Mouse (Mus musculus): ENCODE results near the gene Prdm8. TPM values are rescaled to one million over a fixed set of nuclear protein-coding genes. Genes with fewer than 3 reads are reported as not detected.
A peak's percentile ranks its signal among the peaks of the same experiment; 100 is the strongest.

The Prdm8 gene
- 0.61 and 0.76 TPM in 2 replicates for polyA plus RNA-seq (2011; ENCODE audit: insufficient read depth, insufficient read length, low read depth, missing spikeins)

- H3K4me3 ChIP-seq (ENCODE audit: low read depth, low read length): peak within 1 kb of the TSS; percentile 63
- peaks cover 14% of the 10 kb centered on the region for H3K27me3 ChIP-seq (ENCODE audit: control insufficient read depth, insufficient read depth, low read length, poor library complexity, severe bottlenecking)
- H3K9me3 ChIP-seq (replicated peaks; ENCODE audit: control insufficient read depth, insufficient read depth, low read length, poor library complexity, severe bottlenecking): no peaks in the 10 kb centered on the region
- peak within 1 kb of the TSS; percentile 53 for H3K9ac ChIP-seq (ENCODE audit: low read depth, poor library complexity, severe bottlenecking)
- H3K27ac ChIP-seq (ENCODE audit: insufficient read depth, low read length): no peak within 1 kb of the TSS
- TF ChIP-seq CTCF (IDR thresholded peaks at IDR 0.05; ENCODE audit: low read depth, low read length) (peak; percentile 93), EP300 (IDR thresholded peaks at IDR 0.05; ENCODE audit: insufficient read depth, low read depth, low read length) (no peak)
- no peaks in the 10 kb centered on the region for H3K36me3 ChIP-seq (ENCODE audit: control insufficient read depth, insufficient read depth, low read length, poor library complexity, severe bottlenecking)
- no peaks in the 10 kb centered on the region for H3K4me1 ChIP-seq (ENCODE audit: control insufficient read depth, insufficient read depth, low read length)
Measured at GRCm38 (mm10) chr5:98167180-98167824, at the start of gene Prdm8. Gene Prdm8, plus strand, starts transcription at chr5:98167198.

DNA sequence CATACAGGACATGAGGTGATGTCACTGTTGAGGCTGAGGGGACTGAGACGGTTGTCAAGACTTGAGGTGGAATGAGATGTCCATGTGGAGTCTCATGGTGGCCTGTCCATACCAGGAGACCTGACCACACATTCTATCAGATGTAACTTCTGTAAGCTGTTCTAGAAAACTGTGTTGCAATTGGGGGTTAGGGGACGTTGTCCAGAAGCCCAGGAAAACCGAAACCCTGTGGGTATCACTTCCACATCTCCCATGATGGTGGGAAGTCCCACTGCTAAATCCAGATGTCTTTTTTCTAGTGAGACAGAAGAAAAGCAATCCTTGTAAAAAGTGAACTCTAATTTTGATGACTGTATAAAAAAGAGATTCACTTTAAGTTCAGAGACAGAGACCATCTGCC is 39.9 kb upstream of the Prdm8 start:
- Histone ChIP-seq H3K36me3 (ENCODE audit: control insufficient read depth, insufficient read depth, low read length, poor library complexity, severe bottlenecking) (no peaks in the 10 kb centered on the region), H3K9ac (ENCODE audit: low read depth, poor library complexity, severe bottlenecking) (no peak overlapping the region), H3K27ac (ENCODE audit: insufficient read depth, low read length) (no peak overlapping the region), H3K27me3 (ENCODE audit: control insufficient read depth, insufficient read depth, low read length, poor library complexity, severe bottlenecking) (no peaks in the 10 kb centered on the region), H3K9me3 (replicated peaks; ENCODE audit: control insufficient read depth, insufficient read depth, low read length, poor library complexity, severe bottlenecking) (no peaks in the 10 kb centered on the region), H3K4me3 (ENCODE audit: low read depth, low read length) (no peak overlapping the region), H3K4me1 (ENCODE audit: control insufficient read depth, insufficient read depth, low read length) (no peaks in the 10 kb centered on the region)
- no peak for TF ChIP-seq CTCF (IDR thresholded peaks at IDR 0.05; ENCODE audit: low read depth, low read length)
- TF ChIP-seq POLR2A (IDR thresholded peaks at IDR 0.05; ENCODE audit: insufficient read depth, low read length): no peak
- no peak for TF ChIP-seq EP300 (IDR thresholded peaks at IDR 0.05; ENCODE audit: insufficient read depth, low read depth, low read length)

- TF ChIP-seq POLR2A (IDR thresholded peaks at IDR 0.05; ENCODE audit: insufficient read depth, low read length) (no peak), CTCF (IDR thresholded peaks at IDR 0.05; ENCODE audit: low read depth, low read length) (no peak), EP300 (IDR thresholded peaks at IDR 0.05; ENCODE audit: insufficient read depth, low read depth, low read length) (no peak)
- no peaks in the 10 kb centered on the region for H3K9me3 ChIP-seq (replicated peaks; ENCODE audit: control insufficient read depth, insufficient read depth, low read length, poor library complexity, severe bottlenecking)
- no peak overlapping the region for H3K27ac ChIP-seq (ENCODE audit: insufficient read depth, low read length)
- no peaks in the 10 kb centered on the region for H3K4me1 ChIP-seq (ENCODE audit: control insufficient read depth, insufficient read depth, low read length)
- no peak overlapping the region for H3K9ac ChIP-seq (ENCODE audit: low read depth, poor library complexity, severe bottlenecking)
- H3K4me3 ChIP-seq (ENCODE audit: low read depth, low read length): no peak overlapping the region
- no peaks in the 10 kb centered on the region for H3K36me3 ChIP-seq (ENCODE audit: control insufficient read depth, insufficient read depth, low read length, poor library complexity, severe bottlenecking)
- no peaks in the 10 kb centered on the region for H3K27me3 ChIP-seq (ENCODE audit: control insufficient read depth, insufficient read depth, low read length, poor library complexity, severe bottlenecking)
Measured at GRCm38 (mm10) chr5:98138545-98139296, 28.3 kb upstream of the Prdm8 start.

GRCm38 (mm10) chr5:98139297-98139660 is 27.7 kb upstream of the Prdm8 start:
- H3K9ac ChIP-seq (ENCODE audit: low read depth, poor library complexity, severe bottlenecking): no peak overlapping the region
- no peaks in the 10 kb centered on the region for H3K9me3 ChIP-seq (replicated peaks; ENCODE audit: control insufficient read depth, insufficient read depth, low read length, poor library complexity, severe bottlenecking)
- no peaks in the 10 kb centered on the region for H3K4me1 ChIP-seq (ENCODE audit: control insufficient read depth, insufficient read depth, low read length)
- TF ChIP-seq CTCF (IDR thresholded peaks at IDR 0.05; ENCODE audit: low read depth, low read length) (no peak), POLR2A (IDR thresholded peaks at IDR 0.05; ENCODE audit: insufficient read depth, low read length) (no peak), EP300 (IDR thresholded peaks at IDR 0.05; ENCODE audit: insufficient read depth, low read depth, low read length) (no peak)
- H3K4me3 ChIP-seq (ENCODE audit: low read depth, low read length): no peak overlapping the region
- no peaks in the 10 kb centered on the region for H3K36me3 ChIP-seq (ENCODE audit: control insufficient read depth, insufficient read depth, low read length, poor library complexity, severe bottlenecking)
- no peaks in the 10 kb centered on the region for H3K27me3 ChIP-seq (ENCODE audit: control insufficient read depth, insufficient read depth, low read length, poor library complexity, severe bottlenecking)
- H3K27ac ChIP-seq (ENCODE audit: insufficient read depth, low read length): no peak overlapping the region

DNA sequence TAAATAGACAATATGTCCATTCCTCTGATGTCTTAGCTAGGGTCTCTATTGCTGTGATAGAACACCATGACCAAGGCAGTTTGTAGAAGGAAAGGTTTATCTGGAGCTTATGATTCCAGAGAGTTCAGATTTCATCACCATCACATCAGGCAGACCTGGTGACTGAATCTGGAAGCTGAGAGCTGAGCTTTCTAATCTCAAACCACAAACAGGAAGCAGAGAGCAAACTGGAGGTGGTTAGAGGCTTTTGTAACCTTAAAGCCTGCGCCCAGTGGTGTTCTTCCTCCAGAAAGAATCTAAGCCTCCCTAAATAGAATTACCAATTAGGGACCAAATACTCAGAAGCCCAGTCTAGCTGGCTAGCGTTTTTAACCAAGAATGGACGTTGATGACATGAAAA is 20.1 kb upstream of the Prdm8 start:
- H3K27ac ChIP-seq (ENCODE audit: insufficient read depth, low read length): no peak overlapping the region
- no peak for TF ChIP-seq EP300 (IDR thresholded peaks at IDR 0.05; ENCODE audit: insufficient read depth, low read depth, low read length)
- no peak for TF ChIP-seq CTCF (IDR thresholded peaks at IDR 0.05; ENCODE audit: low read depth, low read length)
- no peak for TF ChIP-seq POLR2A (IDR thresholded peaks at IDR 0.05; ENCODE audit: insufficient read depth, low read length)
- no peak overlapping the region for H3K4me3 ChIP-seq (ENCODE audit: low read depth, low read length)
- H3K9me3 ChIP-seq (replicated peaks; ENCODE audit: control insufficient read depth, insufficient read depth, low read length, poor library complexity, severe bottlenecking): no peaks in the 10 kb centered on the region
- no peaks in the 10 kb centered on the region for H3K36me3 ChIP-seq (ENCODE audit: control insufficient read depth, insufficient read depth, low read length, poor library complexity, severe bottlenecking)
- no peaks in the 10 kb centered on the region for H3K27me3 ChIP-seq (ENCODE audit: control insufficient read depth, insufficient read depth, low read length, poor library complexity, severe bottlenecking)
- H3K4me1 ChIP-seq (ENCODE audit: control insufficient read depth, insufficient read depth, low read length): no peaks in the 10 kb centered on the region
- H3K9ac ChIP-seq (ENCODE audit: low read depth, poor library complexity, severe bottlenecking): no peak overlapping the region

- Histone ChIP-seq H3K9ac (ENCODE audit: low read depth, poor library complexity, severe bottlenecking) (no peak overlapping the region), H3K27ac (ENCODE audit: insufficient read depth, low read length) (no peak overlapping the region), H3K36me3 (ENCODE audit: control insufficient read depth, insufficient read depth, low read length, poor library complexity, severe bottlenecking) (no peaks in the 10 kb centered on the region), H3K4me1 (ENCODE audit: control insufficient read depth, insufficient read depth, low read length) (no peaks in the 10 kb centered on the region), H3K27me3 (ENCODE audit: control insufficient read depth, insufficient read depth, low read length, poor library complexity, severe bottlenecking) (peaks cover 14% of the 10 kb centered on the region), H3K9me3 (replicated peaks; ENCODE audit: control insufficient read depth, insufficient read depth, low read length, poor library complexity, severe bottlenecking) (no peaks in the 10 kb centered on the region), H3K4me3 (ENCODE audit: low read depth, low read length) (no peak overlapping the region)
- no peak for TF ChIP-seq POLR2A (IDR thresholded peaks at IDR 0.05; ENCODE audit: insufficient read depth, low read length)
- TF ChIP-seq CTCF (IDR thresholded peaks at IDR 0.05; ENCODE audit: low read depth, low read length): no peak
- no peak for TF ChIP-seq EP300 (IDR thresholded peaks at IDR 0.05; ENCODE audit: insufficient read depth, low read depth, low read length)
Measured at GRCm38 (mm10) chr5:98166116-98166515, 882 bp upstream of the Prdm8 start.

All from ES-Bruce4 (cell line).